Mouse (Mus musculus) heart, adult 2 months (tissue): ENCODE measurements around the gene Zfp423.

ENCODE experiments used
- CTCF ChIP-seq: fragments of 200-600 bp; IDR thresholded peaks from 2 replicates; pipeline ENCODE4 v1.8.1; 2022; ENCODE audit warnings: antibody characterized with exemption, mild to moderate bottlenecking, moderate library complexity
- EP300 ChIP-seq: fragments of 200-500 bp; IDR thresholded peaks from 2 replicates; pipeline ENCODE4 v1.6.1; 2011; ENCODE audit warnings: low read depth, low read length, control low read depth; ENCODE audit not compliant: insufficient read depth
- POLR2A ChIP-seq: fragments of 200-500 bp; IDR thresholded peaks from 2 replicates; pipeline ENCODE4 v1.6.1; 2011; ENCODE audit warnings: mild to moderate bottlenecking, low read depth, low read length, control low read depth; ENCODE audit not compliant: insufficient read depth

DNA sequence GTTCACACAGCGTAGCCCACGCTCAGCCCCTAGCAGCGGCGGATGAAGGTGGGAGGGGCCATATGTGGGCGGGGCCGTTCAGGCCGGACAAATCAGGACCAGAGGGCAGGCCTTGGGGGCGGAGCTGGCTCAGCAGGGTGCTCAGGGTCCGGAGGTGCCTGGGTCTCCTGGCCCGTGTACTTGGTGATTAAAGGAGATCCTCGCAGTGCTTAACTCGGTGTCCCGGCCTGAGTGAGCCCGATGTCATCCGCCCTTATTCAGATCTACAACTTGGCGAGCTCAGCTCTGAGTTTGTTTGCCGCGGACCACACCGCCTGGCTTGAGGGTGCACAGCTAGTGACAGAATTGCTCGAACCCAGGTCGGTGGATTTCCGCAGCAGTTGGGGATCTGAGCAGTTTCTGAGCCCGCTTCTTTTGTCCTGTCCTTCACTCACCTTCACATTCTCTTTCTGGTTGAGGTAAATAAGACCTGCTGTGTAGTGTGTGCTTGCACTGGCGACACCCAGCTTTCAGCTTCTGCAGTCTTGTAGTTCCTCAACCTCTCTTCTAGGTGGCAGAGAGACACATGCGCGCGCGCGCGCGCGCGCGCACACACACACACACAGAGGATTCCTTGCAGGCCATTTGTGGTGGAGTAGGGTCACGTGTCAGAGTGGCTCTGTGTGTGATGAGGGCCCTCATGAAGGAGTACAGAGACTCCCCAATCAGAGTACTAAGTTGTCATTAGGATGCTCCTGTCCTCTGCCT is 302.7 kb downstream of the Zfp423 start:
- no peak for TF ChIP-seq CTCF
- no peak for TF ChIP-seq EP300
- TF ChIP-seq POLR2A: no peak
